Mouse (Mus musculus) bone marrow macrophage, adult 2 months (primary cell): ENCODE measurements around the gene Tnip1. TPM values are rescaled to one million over a fixed set of nuclear protein-coding genes. Genes with fewer than 3 reads are reported as not detected.

Experiments used
- H3K27ac ChIP-seq: 2 replicates; pipeline ENCODE4 v1.5.1; 2012; ENCODE audit warnings: low read depth, low read length; ENCODE audit not compliant: insufficient read depth
- H3K4me1 ChIP-seq: 2 replicates; pipeline ENCODE4 v1.6.1; 2012; ENCODE audit warnings: low read length; ENCODE audit not compliant: control insufficient read depth, insufficient read depth
- H3K4me3 ChIP-seq: 2 replicates; pipeline ENCODE4 v1.5.1; 2012; ENCODE audit warnings: mild to moderate bottlenecking, low read length, moderate library complexity; ENCODE audit not compliant: insufficient read depth
- CTCF ChIP-seq: IDR thresholded peaks from 2 replicates; pipeline ENCODE4 v1.5.1; 2012; ENCODE audit warnings: low read depth, mild to moderate bottlenecking, low read length, moderate library complexity
- POLR2A ChIP-seq: IDR thresholded peaks from 2 replicates; pipeline ENCODE4 v1.6.1; 2012; ENCODE audit warnings: mild to moderate bottlenecking, low read depth, low read length, borderline replicate concordance
- polyA plus RNA-seq: library from polyadenylated mRNA; stranded (reverse); fragments of >200 nt; gene quantifications from 2 replicates; pipeline ENCODE4 v1.2.4, GENCODE M21; 2012; ENCODE audit not compliant: missing spikeins, insufficient read depth, insufficient read length

Gene Tnip1
- polyA plus RNA-seq, 1 experiment, result 72.2 TPM

DNA sequence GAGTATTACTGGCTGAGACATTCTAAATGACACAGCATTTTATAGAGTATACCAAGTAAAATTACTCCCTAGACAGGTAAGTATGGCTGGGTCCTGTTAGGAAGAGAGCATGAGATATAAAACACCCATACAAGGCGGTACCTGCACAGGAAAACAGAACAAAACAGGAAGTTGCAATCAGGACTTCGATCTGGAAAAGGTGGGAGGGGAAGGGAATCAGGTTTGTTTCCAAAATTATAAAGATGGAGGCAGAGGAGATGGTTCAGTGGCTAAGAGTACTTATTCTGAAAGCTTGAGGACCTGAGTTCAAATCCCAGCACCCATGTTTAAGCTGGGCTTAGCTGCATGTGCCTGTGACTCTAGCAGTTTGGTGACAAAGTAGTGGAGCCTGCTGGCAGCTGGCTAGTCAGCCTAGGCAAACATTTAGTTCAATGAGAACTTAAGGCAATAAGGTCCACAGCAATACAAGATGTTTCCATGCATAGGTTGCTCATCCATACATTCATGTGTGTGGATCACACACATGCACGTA, 94.7 kb downstream of the Tnip1 start:
- TF ChIP-seq CTCF, result no peak
- no peak for TF ChIP-seq POLR2A
- peaks cover 15% of the 10 kb centered on the region for H3K4me1 ChIP-seq
- H3K4me3 ChIP-seq, result peak overlapping the region; percentile 10; the same call in 1 of the 2 replicates
- H3K27ac ChIP-seq, result 0 out of 2 replicates have a peak overlapping the region, but pooled peaks have one; percentile 13

- Histone ChIP-seq H3K4me3 (peak overlapping the region; percentile 65), H3K4me1 (peaks cover 17% of the 10 kb centered on the region), H3K27ac (peak overlapping the region; percentile 84)
- no peak for TF ChIP-seq CTCF
- no peak for TF ChIP-seq POLR2A
Observed at GRCm38 (mm10) chr11:54867049-54867385, 95.7 kb downstream of the Tnip1 start.

DNA sequence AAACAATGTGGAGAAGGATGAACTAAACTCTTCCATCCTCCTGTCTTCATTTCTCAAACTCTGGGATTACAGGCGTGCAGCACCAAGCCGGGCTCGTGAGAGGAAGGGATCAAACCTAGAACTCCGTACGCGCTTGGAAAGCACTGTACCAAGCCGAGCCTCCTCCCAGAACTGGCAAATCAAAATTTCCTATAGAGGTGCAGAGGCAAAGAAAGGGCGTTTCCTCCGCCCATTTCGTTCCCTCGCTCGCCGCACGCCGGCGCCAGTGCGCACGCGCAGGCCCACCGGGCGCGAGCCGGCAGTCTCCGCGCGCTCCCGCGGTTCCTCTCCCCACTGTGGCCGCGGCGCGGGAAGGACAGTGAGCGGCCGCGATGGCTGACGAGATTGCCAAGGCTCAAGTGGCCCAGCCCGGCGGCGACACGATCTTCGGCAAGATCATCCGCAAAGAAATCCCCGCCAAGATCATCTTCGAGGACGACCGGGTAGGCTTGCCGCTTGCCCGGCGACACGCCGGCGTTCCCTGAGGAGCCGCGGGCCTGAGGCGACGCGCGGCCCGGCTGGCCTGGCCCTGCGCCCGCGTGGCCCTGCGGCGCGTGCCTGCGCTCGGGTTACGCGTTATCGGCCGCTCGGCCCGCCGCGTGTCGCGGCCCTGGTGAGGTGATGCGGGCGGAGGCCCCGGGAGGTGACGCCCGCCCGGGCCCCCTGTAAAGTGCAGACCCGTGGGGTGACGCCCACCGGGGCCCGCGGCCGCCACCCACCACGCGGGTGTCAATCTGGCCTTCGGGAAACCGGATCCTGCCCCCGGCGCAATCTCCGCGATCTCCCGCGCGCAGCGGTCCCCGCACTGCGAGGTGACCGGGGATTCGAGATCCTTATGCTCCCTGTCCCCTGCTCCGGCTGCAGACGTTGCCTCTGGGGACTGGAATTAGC, 96.3 kb downstream of the Tnip1 start, which contains the start of gene Hint1:
TSS of gene Hint1 (plus strand) at position 265 of the 930 bp plus-strand sequence.
- Histone ChIP-seq H3K27ac (peak within 1 kb of the TSS; percentile 84), H3K4me3 (peak within 1 kb of the TSS; percentile 65), H3K4me1 (peaks cover 21% of the 10 kb centered on the region)
- TF ChIP-seq CTCF (no peak), POLR2A (0 out of 2 replicates have a peak, but pooled peaks have one; percentile 53)

- peak overlapping the region; percentile 65 for H3K4me3 ChIP-seq
- H3K4me1 ChIP-seq, result peaks cover 22% of the 10 kb centered on the region
- TF ChIP-seq POLR2A (no peak), CTCF (no peak)
- peak overlapping the region; percentile 68 for H3K27ac ChIP-seq
Observed at GRCm38 (mm10) chr11:54865330-54866085, 97.2 kb downstream of the Tnip1 start.

DNA sequence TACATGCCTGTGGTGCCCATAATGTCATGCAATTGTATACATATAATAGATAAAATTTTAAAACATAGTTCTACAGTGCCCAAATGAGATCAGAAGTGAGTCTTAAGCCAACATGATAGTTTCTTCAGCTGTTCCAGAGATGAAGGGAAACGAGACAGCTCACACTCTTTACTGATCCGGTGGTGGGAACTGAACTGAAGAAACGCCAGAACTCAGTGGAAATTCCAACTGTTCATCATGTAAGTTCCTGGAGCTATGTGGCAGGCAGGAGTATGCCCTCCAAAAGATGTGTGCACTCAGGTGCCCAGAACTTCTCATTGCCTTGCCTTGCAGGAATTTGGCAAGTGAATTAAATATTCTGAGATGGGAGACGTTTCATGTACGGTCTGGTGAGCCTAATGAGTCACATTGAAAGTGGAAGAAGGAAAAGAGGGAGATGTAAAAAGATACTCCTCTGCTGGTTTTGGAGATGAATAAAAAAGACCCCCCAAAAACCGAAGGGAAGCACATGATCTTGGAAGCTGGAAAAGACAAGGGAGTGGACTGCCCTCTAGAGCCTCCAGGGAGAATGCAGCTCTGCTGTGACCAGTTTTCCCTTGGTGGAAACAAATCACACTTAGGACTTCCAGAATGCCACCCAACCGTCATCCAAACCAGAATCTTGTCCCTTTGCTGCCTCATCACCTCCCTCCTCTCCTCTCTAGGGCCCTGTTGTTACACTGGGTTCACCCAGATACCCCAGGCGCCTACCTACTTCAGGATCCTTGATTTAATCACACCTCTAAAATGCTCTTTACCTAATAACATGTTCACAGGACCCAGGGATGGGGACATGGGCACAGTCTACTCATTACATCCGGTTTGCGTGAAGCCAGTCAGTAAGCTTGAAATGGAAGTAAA, 99.8 kb downstream of the Tnip1 start:
- peak; percentile 81 for TF ChIP-seq CTCF
- no peak for TF ChIP-seq POLR2A
- H3K4me1 ChIP-seq, result peaks cover 17% of the 10 kb centered on the region
- no peak overlapping the region for H3K4me3 ChIP-seq
- H3K27ac ChIP-seq, result no peak overlapping the region

- no peak overlapping the region for H3K4me3 ChIP-seq
- no peak for TF ChIP-seq CTCF
- no peak for TF ChIP-seq POLR2A
- peaks cover 16% of the 10 kb centered on the region for H3K4me1 ChIP-seq
- H3K27ac ChIP-seq, result 0 out of 2 replicates have a peak overlapping the region, but pooled peaks have one; percentile 28
Observed at GRCm38 (mm10) chr11:54861471-54862420, 101.0 kb downstream of the Tnip1 start.

Other genes with a start within 250 kb of the Tnip1 start
- gene Cdc42se2, start 175.2 kb downstream of the Tnip1 start, polyA plus RNA-seq, result 126 and 128 TPM in 2 replicates
- 0.67 and 1.7 TPM in 2 replicates for gene Lyrm7, start 102.0 kb downstream of the Tnip1 start, polyA plus RNA-seq
- gene Hint1, start 96.5 kb downstream of the Tnip1 start, polyA plus RNA-seq, result 324 and 359 TPM in 2 replicates
- 10.8 and 13.8 TPM in 2 replicates for gene Gpx3, start 60.5 kb downstream of the Tnip1 start, polyA plus RNA-seq
- 157 and 169 TPM in 2 replicates for gene Anxa6, start 70.5 kb upstream of the Tnip1 start, polyA plus RNA-seq
- gene Ccdc69, start 115.2 kb upstream of the Tnip1 start, polyA plus RNA-seq, result 5.3 and 6.0 TPM in 2 replicates
- gene Gm2a, start 135.2 kb upstream of the Tnip1 start, polyA plus RNA-seq, result 216 and 231 TPM in 2 replicates
- not detected in 2 replicates for gene Slc36a3, start 188.8 kb upstream of the Tnip1 start, polyA plus RNA-seq
- gene Slc36a2, start 222.2 kb upstream of the Tnip1 start, polyA plus RNA-seq, result 2.4 and 3.3 TPM in 2 replicates
- gene Slc36a1, start 241.4 kb upstream of the Tnip1 start, polyA plus RNA-seq, result 38.7 and 44.3 TPM in 2 replicates